Mouse (Mus musculus) ES-Bruce4 (cell line): ENCODE measurements around the gene Vps35l.

ENCODE experiments used
- CTCF ChIP-seq: IDR thresholded peaks from one replicate; pipeline ENCODE4 v1.8.1; 2011; ENCODE audit warnings: low read depth, low read length
- EP300 ChIP-seq: IDR thresholded peaks from 2 replicates; pipeline ENCODE4 v1.6.1; 2011; ENCODE audit warnings: low read depth, low read length; ENCODE audit not compliant: insufficient read depth
- POLR2A ChIP-seq: IDR thresholded peaks from one replicate; pipeline ENCODE4 v1.8.1; 2011; ENCODE audit warnings: low read length; ENCODE audit not compliant: insufficient read depth

DNA sequence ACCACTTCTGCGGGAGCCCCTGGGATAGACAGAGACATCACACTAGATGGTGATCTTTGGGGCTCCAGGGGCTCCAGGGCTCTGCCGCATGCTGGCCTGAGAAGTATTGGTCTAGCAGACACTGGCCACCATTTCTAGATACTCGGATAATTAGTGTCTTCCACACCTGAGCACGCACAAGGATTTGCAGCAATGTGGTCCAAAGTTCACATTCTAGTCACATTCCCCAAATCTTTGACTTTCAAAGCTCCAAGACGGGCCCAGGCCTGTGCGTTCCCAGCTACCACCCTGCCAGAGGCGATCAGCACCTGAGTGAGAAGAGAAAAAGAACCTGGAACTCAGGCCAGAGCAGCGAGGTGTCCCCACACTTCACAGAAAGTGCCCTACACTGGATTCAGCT, 25.6 kb downstream of the Vps35l start:
- TF ChIP-seq POLR2A (no peak), CTCF (no peak), EP300 (no peak)
